Mouse (Mus musculus) layer of hippocampus, adult 11-12 months (tissue): ENCODE measurements at regions not wholly inside any gene's neighbourhood (a gene's known extent, or its start where the extent isn't known, plus 50 kb on each side); places are given as distances from the start of the nearest gene placed in this dataset.

Source experiments
- DNase-seq: peaks from one replicate; pipeline ENCODE4 v3.0.0; 2022; ENCODE audit warnings: low spot score

- no peak for DNase-seq
Measured at GRCm38 (mm10) chr11:114433561-114433960, 234.8 kb upstream of the Rpl38 start.

GRCm38 (mm10) chr11:114425447-114425846 is 242.9 kb upstream of the Rpl38 start:
- DNase-seq, result no peak

- no peak for DNase-seq
Measured at GRCm38 (mm10) chr11:114423322-114423721, 245.0 kb upstream of the Rpl38 start.

GRCm38 (mm10) chr11:114419002-114419401 is 249.3 kb upstream of the Rpl38 start:
- no peak for DNase-seq

GRCm38 (mm10) chr11:114416168-114416567 is 252.2 kb upstream of the Rpl38 start:
- no peak for DNase-seq

GRCm38 (mm10) chr11:114404401-114404800 is 263.9 kb upstream of the Rpl38 start:
- DNase-seq, result no peak

GRCm38 (mm10) chr11:114402556-114403320 is 265.6 kb upstream of the Rpl38 start:
- DNase-seq, result no peak

GRCm38 (mm10) chr11:114400701-114401100 is 267.6 kb upstream of the Rpl38 start:
- no peak for DNase-seq

GRCm38 (mm10) chr11:114392161-114392560 is 276.2 kb upstream of the Rpl38 start:
- DNase-seq, result no peak

- no peak for DNase-seq
Measured at GRCm38 (mm10) chr11:114391553-114391952, 276.8 kb upstream of the Rpl38 start.

- no peak for DNase-seq
Measured at GRCm38 (mm10) chr11:114387091-114387490, 281.2 kb upstream of the Rpl38 start.

GRCm38 (mm10) chr11:114379411-114379824 is 288.9 kb upstream of the Rpl38 start:
- DNase-seq, result no peak

- DNase-seq, result no peak
Measured at GRCm38 (mm10) chr11:114375921-114376320, 292.4 kb upstream of the Rpl38 start.

GRCm38 (mm10) chr11:114370708-114371107 is 297.6 kb upstream of the Rpl38 start:
- DNase-seq, result no peak

- DNase-seq, result no peak
Measured at GRCm38 (mm10) chr11:114367779-114368178, 300.5 kb upstream of the Rpl38 start.

GRCm38 (mm10) chr11:114360946-114361345 is 294.1 kb upstream of the Sdk2 start:
- DNase-seq, result no peak

GRCm38 (mm10) chr11:114360321-114360720 is 293.5 kb upstream of the Sdk2 start:
- DNase-seq, result no peak

GRCm38 (mm10) chr11:114352146-114352795 is 285.4 kb upstream of the Sdk2 start:
- DNase-seq, result no peak

- no peak for DNase-seq
Measured at GRCm38 (mm10) chr11:114336839-114337484, 270.1 kb upstream of the Sdk2 start.

- no peak for DNase-seq
Measured at GRCm38 (mm10) chr11:114335950-114336838, 269.3 kb upstream of the Sdk2 start.

- no peak for DNase-seq
Measured at GRCm38 (mm10) chr11:114331579-114332150, 264.8 kb upstream of the Sdk2 start.

- no peak for DNase-seq
Measured at GRCm38 (mm10) chr11:114330316-114330715, 263.5 kb upstream of the Sdk2 start.
